Mouse (Mus musculus) C2C12 (cell line): ENCODE measurements around the gene Npc2.

Experiments used
- CTCF ChIP-seq: IDR thresholded peaks from one replicate; pipeline ENCODE4 v1.5.1; 2011; ENCODE audit not compliant: control insufficient read depth, insufficient read depth, insufficient read length
- MAX ChIP-seq: IDR thresholded peaks from one replicate; pipeline ENCODE4 v1.6.1; 2011; ENCODE audit warnings: mild to moderate bottlenecking, control low read depth
- MYOG ChIP-seq: IDR thresholded peaks from one replicate; pipeline ENCODE4 v1.6.1; 2011; ENCODE audit not compliant: control insufficient read depth, insufficient read length; ENCODE audit errors: extremely low read depth

GRCm38 (mm10) chr12:84776229-84776628 is 3.3 kb upstream of the Npc2 start:
- TF ChIP-seq CTCF, result no peak
- no peak for TF ChIP-seq MYOG
- no peak for TF ChIP-seq MAX
